Mouse (Mus musculus): ENCODE data around the gene Afmid. TPM values are rescaled to one million over a fixed set of nuclear protein-coding genes. Genes with fewer than 3 reads are reported as not detected.

The Afmid gene
- total and polyA plus RNA-seq, 3 experiments = 5.0 to 7.5 (median 7.3) TPM

DNA sequence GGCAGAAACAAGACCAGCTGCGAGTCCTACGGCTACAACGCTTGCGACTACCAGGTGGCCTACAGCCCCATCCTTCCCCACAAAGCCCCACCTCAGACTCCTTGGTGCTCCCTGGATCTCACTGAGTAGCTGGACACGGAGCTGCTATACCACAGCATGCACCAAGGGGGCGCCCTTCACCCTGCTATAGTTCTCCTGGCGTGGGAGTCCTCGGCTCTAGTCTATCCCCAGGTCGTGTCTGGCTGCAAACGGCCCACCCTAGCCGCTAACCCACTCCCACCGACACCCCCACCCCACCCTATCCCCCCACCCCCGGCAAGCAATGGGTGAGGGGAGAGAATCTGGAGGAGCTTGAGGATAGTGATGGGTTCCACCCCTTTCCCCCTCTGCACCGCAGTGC, 35.4 kb upstream of the Afmid start (continued):
- TF ChIP-seq KAT2A (IDR thresholded peaks at IDR 0.05; ENCODE audit: insufficient replicate concordance, low read length) (no peak), NELFE (IDR thresholded peaks at IDR 0.05; ENCODE audit: low read depth, low read length) (no peak; the same call in 1 of the 2 replicates), ETS1 (conservative IDR thresholded peaks at IDR 0.05; ENCODE audit: low read depth, low read length) (no peak), MYC (IDR thresholded peaks at IDR 0.05; ENCODE audit: low read depth, low read length) (0 out of 2 replicates have a peak, but pooled peaks have one; percentile 36), NRF1 (IDR thresholded peaks at IDR 0.05; ENCODE audit: low read depth, low read length) (no peak), CHD1 (IDR thresholded peaks at IDR 0.05; ENCODE audit: low read depth, low read length) (no peak)

DNA sequence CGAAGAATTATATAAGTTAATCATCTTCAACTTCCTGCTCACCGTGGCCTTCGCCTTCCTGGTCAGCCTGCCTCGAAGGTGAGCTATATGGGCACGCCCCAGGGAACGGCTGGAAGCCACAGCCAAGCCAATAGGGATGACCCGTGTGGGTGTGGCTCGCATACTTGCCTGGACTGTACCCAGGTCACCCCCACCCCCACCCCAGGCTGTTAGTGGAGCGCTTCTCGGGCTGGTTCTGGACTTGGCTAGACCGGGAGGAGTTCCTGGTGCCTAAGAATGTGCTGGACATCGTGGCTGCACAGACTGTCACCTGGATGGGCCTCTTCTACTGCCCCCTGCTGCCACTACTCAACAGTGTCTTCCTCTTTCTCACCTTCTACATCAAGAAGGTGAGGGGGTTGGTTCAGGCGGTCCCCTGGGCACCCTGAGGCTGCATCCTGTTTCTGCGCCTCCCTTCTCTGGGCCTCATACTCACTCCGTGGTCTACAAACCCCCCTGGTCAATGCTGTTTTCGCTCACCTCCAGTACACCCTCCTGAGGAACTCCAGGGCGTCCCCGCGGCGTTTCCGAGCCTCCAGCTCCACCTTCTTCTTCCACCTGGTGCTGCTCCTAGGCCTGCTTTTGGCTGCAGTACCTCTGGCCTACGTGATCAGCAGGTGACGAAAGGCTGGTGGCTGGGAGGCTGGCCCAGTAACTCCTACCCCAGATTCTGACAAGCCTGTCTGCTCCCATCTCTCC, 34.9 kb upstream of the Afmid start:
- in situ Hi-C loops (cut with MboI; ENCODE audit: low pct_ligation_motif_present, low pct_unique_long_range_greater_than_20kb, low sequenced_read_pairs) = loop anchor here (5.0 kb wide), 1 partner anchor 36 kb away; the partner anchor contains the start of genes Afmid and Tk1
- H3K4me2 ChIP-seq (ENCODE audit: insufficient read depth, low read depth, poor library complexity, severe bottlenecking) = peak overlapping the region; percentile 84
- peak; percentile 75 for DNase-seq (ENCODE audit: extremely low read depth)
- peak overlapping the region; percentile 39 for H3K9ac ChIP-seq (ENCODE audit: insufficient read depth, low read depth)
- dilution Hi-C loops (cut with MboI; ENCODE audit: extremely low pct_ligation_motif_present, extremely low pct_unique_long_range_greater_than_20kb, low sequenced_read_pairs) = no loop called here
- peaks cover 0 to 21% of the 10 kb centered on the region in 2 experiments for H3K36me3 ChIP-seq (replicated peaks in 1 of 2; ENCODE audit: control insufficient read depth in 1 of 2, insufficient read depth in 1 of 2, low read length in 1 of 2)
- peak overlapping the region; percentile 22 to 45 (median 27) for H3K4me3 ChIP-seq (replicated peaks in 1 of 3; ENCODE audit: low read depth in 2 of 3, low read length in 2 of 3, poor library complexity in 1 of 3)
- no peaks in the 10 kb centered on the region for H3K9me3 ChIP-seq (replicated peaks; ENCODE audit: low read length)
- peaks cover 21 to 66% of the 10 kb centered on the region in 2 experiments for H3K4me1 ChIP-seq (ENCODE audit: control insufficient read depth in 1 of 2, insufficient read depth in 2 of 2)
- H3K79me2 ChIP-seq (replicated peaks; ENCODE audit: control insufficient read depth, extremely low read depth, insufficient read depth, poor library complexity, severe bottlenecking) = no peaks in the 10 kb centered on the region
- H3K27me3 ChIP-seq (replicated peaks) = no peaks in the 10 kb centered on the region
- H3K27ac ChIP-seq (ENCODE audit: insufficient read depth, low read depth) = peak overlapping the region; percentile 61
- peak; percentile 45; the same call in 1 of the 2 replicates for TF ChIP-seq UBTF (IDR thresholded peaks at IDR 0.05; ENCODE audit: low read depth, low read length)
- TF ChIP-seq MAFK (IDR thresholded peaks at IDR 0.05; ENCODE audit: insufficient replicate concordance, low read length) = no peak
- TF ChIP-seq JUN (IDR thresholded peaks at IDR 0.05; ENCODE audit: insufficient read depth, low read depth, low read length) = no peak
- TF ChIP-seq MXI1 (IDR thresholded peaks at IDR 0.05; ENCODE audit: low read depth, low read length) = peak; percentile 54
- no peak for TF ChIP-seq ZKSCAN1 (IDR thresholded peaks at IDR 0.05; ENCODE audit: borderline replicate concordance, low read depth, low read length)
- TF ChIP-seq CHD2 (IDR thresholded peaks at IDR 0.05; ENCODE audit: low read length) = peak; percentile 67
- TF ChIP-seq KAT2A (IDR thresholded peaks at IDR 0.05; ENCODE audit: insufficient replicate concordance, low read length) = 0 out of 2 replicates have a peak, but pooled peaks have one; percentile 40
- peak; percentile 39; the same call in 1 of the 2 replicates for TF ChIP-seq HCFC1 (IDR thresholded peaks at IDR 0.05; ENCODE audit: low read depth, low read length)
- peak; percentile 78 for TF ChIP-seq MAX (IDR thresholded peaks at IDR 0.05; ENCODE audit: low read length)
- peak; percentile 49 to 79; a peak in 3 of 4 replicates for TF ChIP-seq CTCF (conservative IDR thresholded peaks at IDR 0.05 in 1 of 2, IDR thresholded peaks at IDR 0.05 in 1 of 2; ENCODE audit: low read depth in 2 of 2, low read length in 2 of 2)
- TF ChIP-seq JUND (conservative IDR thresholded peaks at IDR 0.05; ENCODE audit: low read depth, low read length) = 0 out of 2 replicates have a peak, but pooled peaks have one; percentile 17
- 0 out of 2 replicates have a peak, but pooled peaks have one; percentile 25 for TF ChIP-seq MEF2A (IDR thresholded peaks at IDR 0.05; ENCODE audit: borderline replicate concordance, low read depth, low read length)
- no peak for TF ChIP-seq POLR2AphosphoS2 (IDR thresholded peaks at IDR 0.05; ENCODE audit: low read depth, low read length)
- TF ChIP-seq BHLHE40 (IDR thresholded peaks at IDR 0.05; ENCODE audit: low read depth, low read length) = no peak; the same call in 1 of the 2 replicates
- 0 out of 2 replicates have a peak, but pooled peaks have one; percentile 22 for TF ChIP-seq MAZ (IDR thresholded peaks at IDR 0.05; ENCODE audit: low read depth, low read length)
- TF ChIP-seq EP300 (IDR thresholded peaks at IDR 0.05; ENCODE audit: low read length) = 0 out of 2 replicates have a peak, but pooled peaks have one; percentile 43
- 0 out of 2 replicates have a peak, but pooled peaks have one; percentile 52 for TF ChIP-seq CHD1 (IDR thresholded peaks at IDR 0.05; ENCODE audit: low read depth, low read length)
- no peak for TF ChIP-seq GABPA (IDR thresholded peaks at IDR 0.05; ENCODE audit: insufficient replicate concordance, low read depth, low read length)
- TF ChIP-seq ETS1 (conservative IDR thresholded peaks at IDR 0.05; ENCODE audit: low read depth, low read length) = peak; percentile 31; the same call in 1 of the 2 replicates
- no peak; the same call in 1 of the 2 replicates for TF ChIP-seq RCOR1 (conservative IDR thresholded peaks at IDR 0.05; ENCODE audit: low read depth, low read length)
- peak; percentile 35; the same call in 1 of the 2 replicates for TF ChIP-seq ZNF384 (IDR thresholded peaks at IDR 0.05; ENCODE audit: low read depth, low read length)
- TF ChIP-seq ZMIZ1 (IDR thresholded peaks at IDR 0.05; ENCODE audit: low read depth, low read length) = no peak; the same call in 1 of the 2 replicates
- no peak for TF ChIP-seq USF2 (conservative IDR thresholded peaks at IDR 0.05; ENCODE audit: low read depth, low read length)
- TF ChIP-seq E2F4 (IDR thresholded peaks at IDR 0.05; ENCODE audit: insufficient replicate concordance, low read depth, low read length) = no peak
- TF ChIP-seq SIN3A (IDR thresholded peaks at IDR 0.05; ENCODE audit: low read length) = no peak; the same call in 1 of the 2 replicates
- peak; percentile 63 for TF ChIP-seq ELF1 (IDR thresholded peaks at IDR 0.05; ENCODE audit: low read depth, low read length)
- peak; percentile 61 for TF ChIP-seq TCF12 (IDR thresholded peaks at IDR 0.05; ENCODE audit: low read depth, low read length)
- peak; percentile 40 for TF ChIP-seq RAD21 (IDR thresholded peaks at IDR 0.05; ENCODE audit: low read depth, low read length)
- peak; percentile 1; the same call in 1 of the 2 replicates for TF ChIP-seq ZC3H11A (IDR thresholded peaks at IDR 0.05; ENCODE audit: low read depth, low read length)
- no peak for TF ChIP-seq PAX5 (IDR thresholded peaks at IDR 0.05; ENCODE audit: low read length)
- peak; percentile 43; the same call in 1 of the 2 replicates for TF ChIP-seq POLR2A (IDR thresholded peaks at IDR 0.05; ENCODE audit: low read depth, low read length)
